Mouse (Mus musculus): ENCODE measurements around the gene Gm49342.

DNA sequence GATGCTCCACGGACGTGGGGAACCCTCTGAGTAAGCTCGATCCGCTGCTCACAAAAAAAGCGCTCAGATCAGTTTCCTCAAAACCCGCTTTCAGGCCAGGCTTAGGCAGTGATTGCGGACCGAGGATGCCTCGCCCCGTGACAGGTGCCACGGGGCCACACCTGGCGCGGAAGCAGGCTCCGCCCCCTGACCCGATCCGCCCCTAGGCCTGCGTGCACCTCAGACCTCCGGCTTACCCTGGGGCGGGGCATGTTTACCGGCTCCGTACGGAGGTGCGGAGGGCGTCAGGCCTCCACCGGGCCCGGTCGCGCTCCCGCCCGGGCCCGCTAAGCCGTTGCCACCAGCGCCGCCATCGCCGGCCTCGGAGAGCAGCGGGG lies 14.0 kb upstream of the Gm49342 start:
- TF ChIP-seq POLR2A (IDR thresholded peaks at IDR 0.05; ENCODE audit: low read depth, low read length) (no peak), CTCF (IDR thresholded peaks at IDR 0.05; ENCODE audit: borderline replicate concordance, insufficient read depth, low read length) (no peak)

All from embryonic fibroblast, embryonic 13.5 days (primary cell).